Mouse (Mus musculus): ENCODE data around the gene Hist1h4a. TPM values are rescaled to one million over a fixed set of nuclear protein-coding genes. Genes with fewer than 3 reads are reported as not detected.
"Not testable (repeated sequence)": the region's sequence is repeated elsewhere in the genome, so short reads cannot be mapped to it uniquely, and the experiment has no call there.

The Hist1h4a gene
- total and polyA plus RNA-seq, 2 experiments from 2014 or later: 0.49 to 794 TPM

GRCm38 (mm10) chr13:23765172-23765513, 4.1 kb upstream of the Hist1h4a start:
- DNase-seq (ENCODE audit: low spot score): no peak
- Histone ChIP-seq H3K4me1 (ENCODE audit: control insufficient read depth, insufficient read depth) (peaks cover 22% of the 10 kb centered on the region), H3K9ac (replicated peaks; ENCODE audit: low read depth, low read length) (no peak overlapping the region), H3K4me3 (ENCODE audit: low read depth, low read length) (no peak overlapping the region), H3K9me3 (replicated peaks; ENCODE audit: control insufficient read depth, low read length) (no peaks in the 10 kb centered on the region), H3K27me3 (ENCODE audit: control insufficient read depth, insufficient read depth, low read length) (no peaks in the 10 kb centered on the region), H3K27ac (ENCODE audit: low read depth) (no peak overlapping the region), H3K36me3 (replicated peaks; ENCODE audit: control insufficient read depth, insufficient read depth, low read length) (no peaks in the 10 kb centered on the region), H3K4me2 (ENCODE audit: low read depth, low read length) (no peak overlapping the region)
- TF ChIP-seq CTCF (IDR thresholded peaks at IDR 0.05; ENCODE audit: low read depth): no peak
- ATAC-seq (ENCODE audit: insufficient read depth, low read depth): no peak
- WGBS: 85% methylated on average over 1 of the region's 1 CpGs

GRCm38 (mm10) chr13:23764324-23765171, 3.5 kb upstream of the Hist1h4a start:
- Histone ChIP-seq H3K36me3 (replicated peaks; ENCODE audit: control insufficient read depth, insufficient read depth, low read length) (no peaks in the 10 kb centered on the region), H3K4me1 (ENCODE audit: control insufficient read depth, insufficient read depth) (peaks cover 22% of the 10 kb centered on the region), H3K9me3 (replicated peaks; ENCODE audit: control insufficient read depth, low read length) (no peaks in the 10 kb centered on the region), H3K9ac (replicated peaks; ENCODE audit: low read depth, low read length) (peak overlapping the region; percentile 66; the same call in 1 of the 2 replicates), H3K4me2 (ENCODE audit: low read depth, low read length) (peak overlapping the region; percentile 71), H3K27ac (ENCODE audit: low read depth) (peak overlapping the region; percentile 95; the same call in 1 of the 2 replicates), H3K4me3 (ENCODE audit: low read depth, low read length) (peak overlapping the region; percentile 48), H3K27me3 (ENCODE audit: control insufficient read depth, insufficient read depth, low read length) (no peaks in the 10 kb centered on the region)
- DNase-seq (ENCODE audit: low spot score) (no peak), ATAC-seq (ENCODE audit: insufficient read depth, low read depth) (no peak)
- WGBS: 47% methylated on average over 12 of the region's 12 CpGs
- TF ChIP-seq EP300 (IDR thresholded peaks at IDR 0.05; ENCODE audit: low read depth) (no peak), CTCF (IDR thresholded peaks at IDR 0.05; ENCODE audit: low read depth) (no peak)

- TF ChIP-seq CTCF (IDR thresholded peaks at IDR 0.05; ENCODE audit: low read depth) (no peak), EP300 (IDR thresholded peaks at IDR 0.05; ENCODE audit: low read depth) (no peak; the same call in 1 of the 2 replicates)
- DNase-seq (ENCODE audit: low spot score) (peak; percentile 95), ATAC-seq (ENCODE audit: insufficient read depth, low read depth) (peak; percentile 59)
- Histone ChIP-seq H3K27me3 (ENCODE audit: control insufficient read depth, insufficient read depth, low read length) (no peaks in the 10 kb centered on the region), H3K4me1 (ENCODE audit: control insufficient read depth, insufficient read depth) (peaks cover 22% of the 10 kb centered on the region), H3K9ac (replicated peaks; ENCODE audit: low read depth, low read length) (peak within 1 kb of the TSS; percentile 66), H3K4me2 (ENCODE audit: low read depth, low read length) (peak within 1 kb of the TSS; percentile 71), H3K27ac (ENCODE audit: low read depth) (peak within 1 kb of the TSS; percentile 95), H3K4me3 (ENCODE audit: low read depth, low read length) (peak within 1 kb of the TSS; percentile 48), H3K36me3 (replicated peaks; ENCODE audit: control insufficient read depth, insufficient read depth, low read length) (no peaks in the 10 kb centered on the region), H3K9me3 (replicated peaks; ENCODE audit: control insufficient read depth, low read length) (no peaks in the 10 kb centered on the region)
- WGBS: 3% methylated on average over 34 of the region's 34 CpGs
Observed at GRCm38 (mm10) chr13:23763586-23764323, 2.7 kb upstream of the Hist1h4a start, which contains the start of gene Hist1h1a. TSS of gene Hist1h1a (plus strand) at chr13:23763666.

- no peaks in the 10 kb centered on the region for H3K36me3 ChIP-seq (replicated peaks; ENCODE audit: control insufficient read depth, insufficient read depth, low read length)
- peak overlapping the region; percentile 71 for H3K4me2 ChIP-seq (ENCODE audit: low read depth, low read length)
- 2% methylated on average over 10 of the region's 10 CpGs for WGBS
- peak overlapping the region; percentile 48 for H3K4me3 ChIP-seq (ENCODE audit: low read depth, low read length)
- ATAC-seq (ENCODE audit: insufficient read depth, low read depth): no peak
- peak overlapping the region; percentile 95 for H3K27ac ChIP-seq (ENCODE audit: low read depth)
- no peak for DNase-seq (ENCODE audit: low spot score)
- no peaks in the 10 kb centered on the region for H3K9me3 ChIP-seq (replicated peaks; ENCODE audit: control insufficient read depth, low read length)
- H3K9ac ChIP-seq (replicated peaks; ENCODE audit: low read depth, low read length): peak overlapping the region; percentile 66; the same call in 1 of the 2 replicates
- TF ChIP-seq EP300 (IDR thresholded peaks at IDR 0.05; ENCODE audit: low read depth): no peak
- TF ChIP-seq CTCF (IDR thresholded peaks at IDR 0.05; ENCODE audit: low read depth): no peak
- H3K4me1 ChIP-seq (ENCODE audit: control insufficient read depth, insufficient read depth): peaks cover 22% of the 10 kb centered on the region
- H3K27me3 ChIP-seq (ENCODE audit: control insufficient read depth, insufficient read depth, low read length): no peaks in the 10 kb centered on the region
Observed at GRCm38 (mm10) chr13:23763242-23763585, 2.2 kb upstream of the Hist1h4a start.

GRCm38 (mm10) chr13:23761871-23762821, 1.1 kb upstream of the Hist1h4a start, which contains the start of gene Hist1h3a:
TSS of gene Hist1h3a (minus strand) at chr13:23762386.
- H3K9me3 ChIP-seq (replicated peaks; ENCODE audit: control insufficient read depth, low read length): not testable (repeated sequence)
- under 1% methylated on average over 28 of the region's 52 CpGs for WGBS

More at GRCm38 (mm10) chr13:23761871-23762821, 1.1 kb upstream of the Hist1h4a start, which contains the start of gene Hist1h3a:
- not testable (repeated sequence) for H3K27me3 ChIP-seq (ENCODE audit: control insufficient read depth, insufficient read depth, low read length); H3K36me3 ChIP-seq (replicated peaks; ENCODE audit: control insufficient read depth, insufficient read depth, low read length)
- H3K27ac ChIP-seq (ENCODE audit: low read depth): peak within 1 kb of the TSS; percentile 95
- peak within 1 kb of the TSS; percentile 48 for H3K4me3 ChIP-seq (ENCODE audit: low read depth, low read length)
- ATAC-seq (ENCODE audit: insufficient read depth, low read depth) (peak; percentile 43), DNase-seq (ENCODE audit: low spot score) (peak; percentile 94)
- H3K4me2 ChIP-seq (ENCODE audit: low read depth, low read length): peak within 1 kb of the TSS; percentile 71
- peaks cover 26% of the 10 kb centered on the region for H3K4me1 ChIP-seq (ENCODE audit: control insufficient read depth, insufficient read depth)
- peak within 1 kb of the TSS; percentile 66 for H3K9ac ChIP-seq (replicated peaks; ENCODE audit: low read depth, low read length)

All from heart, postnatal 0 days (tissue).